Mouse (Mus musculus) midbrain, embryonic 10.5 days (tissue): ENCODE measurements around the gene Hist1h3a. TPM values are rescaled to one million over a fixed set of nuclear protein-coding genes. Genes with fewer than 3 reads are reported as not detected.
"Not testable (repeated sequence)": the region's sequence is repeated elsewhere in the genome, so short reads cannot be mapped to it uniquely, and the experiment has no call there.

Experiments used
- DNase-seq: peaks from one replicate; pipeline ENCODE4 v3.0.0-alpha.2; 2017; ENCODE audit warnings: low spot score
- H3K27ac ChIP-seq: fragments of 300-500 bp; sonication (generic); replicated peaks from 2 replicates; pipeline ENCODE4 v1.5.1; 2016; ENCODE audit warnings: mild to moderate bottlenecking
- H3K27me3 ChIP-seq: fragments of 300-500 bp; sonication (generic); 2 replicates; pipeline ENCODE4 v1.6.1; 2016; ENCODE audit warnings: low read depth, mild to moderate bottlenecking; ENCODE audit not compliant: poor library complexity, severe bottlenecking
- H3K36me3 ChIP-seq: fragments of 300-500 bp; sonication (generic); 2 replicates; pipeline ENCODE4 v1.6.1; 2016; ENCODE audit warnings: mild to moderate bottlenecking, moderate library complexity
- H3K4me1 ChIP-seq: fragments of 300-500 bp; sonication (generic); 2 replicates; pipeline ENCODE4 v1.6.1; 2016
- H3K4me3 ChIP-seq: fragments of 300-500 bp; sonication (generic); 2 replicates; pipeline ENCODE4 v1.5.1; 2016; ENCODE audit warnings: mild to moderate bottlenecking, moderate library complexity
- H3K9me3 ChIP-seq: fragments of 300-500 bp; sonication (generic); replicated peaks from 2 replicates; pipeline ENCODE4 v1.6.1; 2016; ENCODE audit warnings: mild to moderate bottlenecking
- WGBS: fragments of 180-500 bp; shearing (Covaris S2); methylation state at CpG from one replicate; pipeline ENCODE4 v1.1.7; 2016; 5-methylcytosine and 5-hydroxymethylcytosine counted together
- microRNA-seq: library from miRNA; unstranded; fragments of <30 nt; microRNA quantifications from one replicate; pipeline ENCODE4, GENCODE M21; 2017
- polyA plus RNA-seq: library from polyadenylated mRNA; unstranded; fragments of >200 nt; fragmentation: Nextera tagmentation; extraction: Ambion mirVana; gene quantifications from 2 replicates; pipeline ENCODE4 v1.2.1, GENCODE M21; 2016

The Hist1h3a gene
- polyA plus RNA-seq, 1 experiment from 2014 or later = 3.6 TPM

GRCm38 (mm10) chr13:23730479-23730878 lies 31.7 kb downstream of the Hist1h3a start:
- Histone ChIP-seq H3K4me1 (no peaks in the 10 kb centered on the region), H3K27ac (0 out of 2 replicates have a peak overlapping the region, but pooled peaks have one; percentile 33), H3K9me3 (no peaks in the 10 kb centered on the region), H3K27me3 (no peaks in the 10 kb centered on the region), H3K36me3 (no peaks in the 10 kb centered on the region), H3K4me3 (no peak overlapping the region)
- peak; percentile 11 for DNase-seq
- WGBS = 67% methylated on average over 8 of the region's 8 CpGs

GRCm38 (mm10) chr13:23729706-23730105 lies 32.5 kb downstream of the Hist1h3a start:
- peaks cover 3% of the 10 kb centered on the region for H3K4me1 ChIP-seq
- H3K9me3 ChIP-seq = no peaks in the 10 kb centered on the region
- no peak overlapping the region for H3K27ac ChIP-seq
- H3K27me3 ChIP-seq = no peaks in the 10 kb centered on the region
- WGBS = 95% methylated on average over 5 of the region's 5 CpGs
- H3K36me3 ChIP-seq = no peaks in the 10 kb centered on the region
- H3K4me3 ChIP-seq = no peak overlapping the region
- DNase-seq = peak; percentile 6

GRCm38 (mm10) chr13:23729192-23729525 lies 33.0 kb downstream of the Hist1h3a start:
- no peak for DNase-seq
- H3K27ac ChIP-seq = no peak overlapping the region

GRCm38 (mm10) chr13:23728472-23729191 lies 33.6 kb downstream of the Hist1h3a start:
- H3K27ac ChIP-seq = no peak overlapping the region
- peaks cover 7% of the 10 kb centered on the region for H3K4me1 ChIP-seq
- DNase-seq = peak; percentile 9
- H3K4me3 ChIP-seq = no peak overlapping the region
- 86% methylated on average over 18 of the region's 18 CpGs for WGBS
- no peaks in the 10 kb centered on the region for H3K27me3 ChIP-seq
- no peaks in the 10 kb centered on the region for H3K36me3 ChIP-seq
- H3K9me3 ChIP-seq = no peaks in the 10 kb centered on the region

More at GRCm38 (mm10) chr13:23729192-23729525, 33.0 kb downstream of the Hist1h3a start:
- Histone ChIP-seq H3K36me3 (no peaks in the 10 kb centered on the region), H3K9me3 (no peaks in the 10 kb centered on the region), H3K4me1 (peaks cover 6% of the 10 kb centered on the region), H3K4me3 (no peak overlapping the region), H3K27me3 (no peaks in the 10 kb centered on the region)
- WGBS = 91% methylated on average over 9 of the region's 9 CpGs

- H3K36me3 ChIP-seq = no peaks in the 10 kb centered on the region
- no peak overlapping the region for H3K4me3 ChIP-seq
- H3K9me3 ChIP-seq = no peaks in the 10 kb centered on the region
- H3K4me1 ChIP-seq = peaks cover 7% of the 10 kb centered on the region
- H3K27me3 ChIP-seq = no peaks in the 10 kb centered on the region
- peak; percentile 7 for DNase-seq
- no peak overlapping the region for H3K27ac ChIP-seq
- no CpG with 5 or more reads among the region's 1 CpGs for WGBS
These were observed 37.0 kb downstream of the Hist1h3a start for GRCm38 (mm10) chr13:23725213-23725612.

GRCm38 (mm10) chr13:23724239-23724638 lies 37.9 kb downstream of the Hist1h3a start:
- 83% methylated on average over 4 of the region's 4 CpGs for WGBS
- Histone ChIP-seq H3K9me3 (peaks cover 7% of the 10 kb centered on the region; the same call in 1 of the 2 replicates), H3K4me3 (no peak overlapping the region), H3K4me1 (peaks cover 7% of the 10 kb centered on the region), H3K27ac (no peak overlapping the region), H3K27me3 (no peaks in the 10 kb centered on the region), H3K36me3 (no peaks in the 10 kb centered on the region)
- peak; percentile 3 for DNase-seq

GRCm38 (mm10) chr13:23717593-23718245 lies 44.5 kb downstream of the Hist1h3a start:
- H3K4me1 ChIP-seq, H3K36me3 ChIP-seq, H3K4me3 ChIP-seq, H3K9me3 ChIP-seq, H3K27me3 ChIP-seq: not testable (repeated sequence)
- peak; percentile 10 for DNase-seq
- 8% methylated on average over 2 of the region's 2 CpGs for WGBS
- H3K27ac ChIP-seq = 0 out of 2 replicates have a peak overlapping the region, but pooled peaks have one; percentile 17

- DNase-seq = peak; percentile 8
- Histone ChIP-seq H3K4me3 (no peak overlapping the region), H3K36me3 (no peaks in the 10 kb centered on the region), H3K4me1 (peaks cover 4% of the 10 kb centered on the region; the same call in 1 of the 2 replicates), H3K27me3 (no peaks in the 10 kb centered on the region), H3K9me3 (peaks cover 9% of the 10 kb centered on the region; the same call in 1 of the 2 replicates), H3K27ac (0 out of 2 replicates have a peak overlapping the region, but pooled peaks have one; percentile 17)
- WGBS = 58% methylated on average over 11 of the region's 11 CpGs
These were observed 45.0 kb downstream of the Hist1h3a start for GRCm38 (mm10) chr13:23717176-23717575.

GRCm38 (mm10) chr13:23716261-23717042 lies 45.7 kb downstream of the Hist1h3a start:
- Histone ChIP-seq H3K27me3 (peaks cover 4% of the 10 kb centered on the region; the same call in 1 of the 2 replicates), H3K4me1 (peaks cover 4% of the 10 kb centered on the region; the same call in 1 of the 2 replicates), H3K36me3 (no peaks in the 10 kb centered on the region), H3K9me3 (peaks cover 9% of the 10 kb centered on the region; the same call in 1 of the 2 replicates), H3K27ac (no peak overlapping the region), H3K4me3 (no peak overlapping the region)
- no peak for DNase-seq
- 88% methylated on average over 5 of the region's 5 CpGs for WGBS

Small RNA genes lying within 50 kb of the gene (microRNA-seq; reads per million reads assigned to microRNA genes)
- not detected for gene Gm44314
- gene Gm44484 = not detected

Other genes starting within 250 kb of the Hist1h3a start
- gene Hist1h4h, start 231.3 kb downstream of the Hist1h3a start, polyA plus RNA-seq = 2.0 and 4.1 TPM in 2 replicates
- 4.7 and 9.5 TPM in 2 replicates for gene Hist1h2af, start 228.5 kb downstream of the Hist1h3a start, polyA plus RNA-seq
- gene Hist1h3g, start 227.0 kb downstream of the Hist1h3a start, polyA plus RNA-seq = 5.5 and 5.6 TPM in 2 replicates
- gene Hist1h2bh, start 219.0 kb downstream of the Hist1h3a start, polyA plus RNA-seq = 1.00 and 1.0 TPM in 2 replicates
- 1.1 and 1.5 TPM in 2 replicates for gene Hist1h3f, start 218.3 kb downstream of the Hist1h3a start, polyA plus RNA-seq
- gene Hist1h4f, start 210.7 kb downstream of the Hist1h3a start, polyA plus RNA-seq = 1.7 TPM in 1 of 2 replicates, not detected in the other
- 0.58 and 0.63 TPM in 2 replicates for gene Hist1h1d, start 209.1 kb downstream of the Hist1h3a start, polyA plus RNA-seq
- 5.1 and 7.2 TPM in 2 replicates for gene Hist1h3e, start 200.0 kb downstream of the Hist1h3a start, polyA plus RNA-seq
- 85.6 and 104 TPM in 2 replicates for gene Hist1h2ae, start 191.2 kb downstream of the Hist1h3a start, polyA plus RNA-seq
- 4.5 and 6.4 TPM in 2 replicates for gene Hist1h2bg, start 191.0 kb downstream of the Hist1h3a start, polyA plus RNA-seq
- gene Hist1h2bf, start 188.2 kb downstream of the Hist1h3a start, polyA plus RNA-seq = 3.8 TPM in 2 replicates
- 0.67 and 1.3 TPM in 2 replicates for gene Hist1h2ad, start 188.0 kb downstream of the Hist1h3a start, polyA plus RNA-seq
- gene Hist1h3d, start 186.6 kb downstream of the Hist1h3a start, polyA plus RNA-seq = 6.2 and 10.8 TPM in 2 replicates
- gene Hist1h4d, start 180.8 kb downstream of the Hist1h3a start, polyA plus RNA-seq = 95.1 and 103 TPM in 2 replicates
- 3.1 and 3.2 TPM in 2 replicates for gene Hist1h2be, start 141.3 kb downstream of the Hist1h3a start, polyA plus RNA-seq
- gene Hist1h1e, start 139.8 kb downstream of the Hist1h3a start, polyA plus RNA-seq = 18.0 and 22.4 TPM in 2 replicates
- gene Hist1h2ac, start 78.4 kb downstream of the Hist1h3a start, polyA plus RNA-seq = 1.3 TPM in 2 replicates
- gene Hist1h2bc, start 78.2 kb downstream of the Hist1h3a start, polyA plus RNA-seq = 22.1 and 23.9 TPM in 2 replicates
- not detected in 2 replicates for gene Hist1h1t, start 66.6 kb downstream of the Hist1h3a start, polyA plus RNA-seq
- 4.9 and 5.1 TPM in 2 replicates for gene Hist1h4c, start 63.9 kb downstream of the Hist1h3a start, polyA plus RNA-seq
- gene Hfe, start 51.5 kb downstream of the Hist1h3a start, polyA plus RNA-seq = 2.3 and 2.5 TPM in 2 replicates
- 8.8 and 9.5 TPM in 2 replicates for gene Hist1h1c, start 23.6 kb downstream of the Hist1h3a start, polyA plus RNA-seq
- 7.3 and 9.5 TPM in 2 replicates for gene Hist1h3c, start 16.8 kb downstream of the Hist1h3a start, polyA plus RNA-seq
- 2.3 and 2.4 TPM in 2 replicates for gene Hist1h2bb, start 15.7 kb downstream of the Hist1h3a start, polyA plus RNA-seq
- 44.4 and 45.3 TPM in 2 replicates for gene Hist1h2ab, start 11.3 kb downstream of the Hist1h3a start, polyA plus RNA-seq
- 8.1 and 11.3 TPM in 2 replicates for gene Hist1h3b, start 10.1 kb downstream of the Hist1h3a start, polyA plus RNA-seq
- 4.9 and 6.9 TPM in 2 replicates for gene Hist1h4b, start 5.4 kb downstream of the Hist1h3a start, polyA plus RNA-seq
- 0.42 TPM in 1 of 2 replicates, not detected in the other for gene Hist1h4a, start 1.2 kb downstream of the Hist1h3a start, polyA plus RNA-seq
- 1.7 and 2.7 TPM in 2 replicates for gene Hist1h1a, start 1.3 kb upstream of the Hist1h3a start, polyA plus RNA-seq
- gene Trim38, start 7.5 kb upstream of the Hist1h3a start, polyA plus RNA-seq = 0.20 TPM in 1 of 2 replicates, not detected in the other
- not detected in 2 replicates for gene Slc17a2, start 44.6 kb upstream of the Hist1h3a start, polyA plus RNA-seq
- not detected in 2 replicates for gene Slc17a3, start 77.0 kb upstream of the Hist1h3a start, polyA plus RNA-seq
- not detected in 2 replicates for gene Slc17a1, start 105.4 kb upstream of the Hist1h3a start, polyA plus RNA-seq
- not detected in 2 replicates for gene Slc17a4, start 152.6 kb upstream of the Hist1h3a start, polyA plus RNA-seq
- gene Hist1h2ba, start 171.8 kb upstream of the Hist1h3a start, polyA plus RNA-seq = not detected in 2 replicates
- gene Hist1h2aa, start 172.1 kb upstream of the Hist1h3a start, polyA plus RNA-seq = not detected in 2 replicates
- gene Scgn, start 228.8 kb upstream of the Hist1h3a start, polyA plus RNA-seq = 0.21 and 0.27 TPM in 2 replicates